Mouse (Mus musculus) neural tube, embryonic 15.5 days (tissue): Measurements from ENCODE around the gene Ccl21b. TPM values are rescaled to one million over a fixed set of nuclear protein-coding genes. Genes with fewer than 3 reads are reported as not detected.
"Not testable (repeated sequence)": the region's sequence is repeated elsewhere in the genome, so short reads cannot be mapped to it uniquely, and the experiment has no call there.

ENCODE experiments used
- ATAC-seq: fragments of 200-750 bp; cut with Nextera tagmentation; 2 replicates; pipeline ENCODE4 v1.8.0; 2017; ENCODE audit warnings: mild to moderate bottlenecking, moderate TSS enrichment, moderate library complexity; ENCODE audit not compliant: low FRiP score
- H3K27ac ChIP-seq: fragments of 300-500 bp; sonication (generic); replicated peaks from 2 replicates; pipeline ENCODE4 v1.5.1; 2015; ENCODE audit warnings: mild to moderate bottlenecking, inconsistent platforms
- H3K27me3 ChIP-seq: fragments of 300-500 bp; sonication (generic); replicated peaks from 2 replicates; pipeline ENCODE4 v1.6.1; 2015; ENCODE audit warnings: inconsistent platforms
- H3K36me3 ChIP-seq: fragments of 300-500 bp; sonication (generic); 2 replicates; pipeline ENCODE4 v1.6.1; 2015; ENCODE audit warnings: inconsistent platforms
- H3K4me1 ChIP-seq: fragments of 300-500 bp; sonication (generic); 2 replicates; pipeline ENCODE4 v1.6.1; 2015; ENCODE audit warnings: inconsistent platforms
- H3K4me2 ChIP-seq: fragments of 300-500 bp; sonication (generic); 2 replicates; pipeline ENCODE4 v1.6.1; 2015; ENCODE audit warnings: inconsistent platforms, mild to moderate bottlenecking, moderate library complexity
- H3K4me3 ChIP-seq: fragments of 300-500 bp; sonication (generic); replicated peaks from 2 replicates; pipeline ENCODE4 v1.5.1; 2015; ENCODE audit warnings: mild to moderate bottlenecking, inconsistent platforms
- H3K9ac ChIP-seq: fragments of 300-500 bp; sonication (generic); replicated peaks from 2 replicates; pipeline ENCODE4 v1.6.1; 2015; ENCODE audit warnings: mild to moderate bottlenecking, inconsistent platforms
- H3K9me3 ChIP-seq: fragments of 300-500 bp; sonication (generic); replicated peaks from 2 replicates; pipeline ENCODE4 v1.6.1; 2016; ENCODE audit warnings: inconsistent platforms
- WGBS: fragments of 180-500 bp; shearing (Covaris S2); methylation state at CpG from one replicate; pipeline ENCODE4 v1.1.7; 2015; ENCODE audit warnings: mixed read lengths; 5-methylcytosine and 5-hydroxymethylcytosine counted together
- polyA plus RNA-seq: library from polyadenylated mRNA; unstranded; fragments of >200 nt; fragmentation: Nextera tagmentation; extraction: Ambion mirVana; gene quantifications from 2 replicates; pipeline ENCODE4 v1.2.1, GENCODE M21; 2015

The Ccl21b gene
- not detected in 2 replicates for polyA plus RNA-seq

GRCm38 (mm10) chr4:42255467-42255866, at the start of gene Ccl21b:
Ccl21b (plus strand) TSS chr4:42255767.
- H3K4me3 ChIP-seq, ATAC-seq, H3K4me1 ChIP-seq, H3K4me2 ChIP-seq, H3K27ac ChIP-seq, H3K36me3 ChIP-seq, H3K27me3 ChIP-seq, H3K9ac ChIP-seq, H3K9me3 ChIP-seq: not testable (repeated sequence)
- no CpG with 5 or more reads among the region's 5 CpGs for WGBS

GRCm38 (mm10) chr4:42240339-42240738, 15.2 kb upstream of the Ccl21b start, which contains the start of gene Gm10600:
Gm10600 (plus strand) TSS chr4:42240639.
- not testable (repeated sequence) for H3K9me3 ChIP-seq, H3K27me3 ChIP-seq, ATAC-seq, H3K4me1 ChIP-seq, H3K9ac ChIP-seq, H3K4me3 ChIP-seq, H3K4me2 ChIP-seq, H3K27ac ChIP-seq, H3K36me3 ChIP-seq
- no CpG with 5 or more reads among the region's 4 CpGs for WGBS

- not testable (repeated sequence) for H3K4me1 ChIP-seq
- no CpG with 5 or more reads among the region's 18 CpGs for whole genome bisulfite sequencing
These were observed 38.4 kb downstream of the Ccl21b start, which contains the start of gene Gm21953 for GRCm38 (mm10) chr4:42293967-42294366. Gm21953 (plus strand) TSS chr4:42294267.

More at GRCm38 (mm10) chr4:42293967-42294366, 38.4 kb downstream of the Ccl21b start, which contains the start of gene Gm21953:
- not testable (repeated sequence) for H3K27me3 ChIP-seq, H3K4me2 ChIP-seq, H3K9me3 ChIP-seq, H3K4me3 ChIP-seq, ATAC-seq, H3K27ac ChIP-seq, H3K9ac ChIP-seq, H3K36me3 ChIP-seq

Other genes starting within 250 kb of the Ccl21b start
- gene Gm21093, start 221.0 kb upstream of the Ccl21b start, polyA plus RNA-seq = not detected in 2 replicates
- gene Gm3893, start 164.6 kb upstream of the Ccl21b start, polyA plus RNA-seq = not detected in 2 replicates
- gene Gm13304, start 140.9 kb upstream of the Ccl21b start, polyA plus RNA-seq = not detected in 2 replicates
- 3.2 and 4.3 TPM in 2 replicates for gene Gm13306, start 102.3 kb upstream of the Ccl21b start, polyA plus RNA-seq
- 0.79 TPM in 1 of 2 replicates, not detected in the other for gene Gm13305, start 87.2 kb upstream of the Ccl21b start, polyA plus RNA-seq
- gene Gm10600, start 15.1 kb upstream of the Ccl21b start, polyA plus RNA-seq = not detected in 2 replicates
- gene Gm21953, start 38.5 kb downstream of the Ccl21b start, polyA plus RNA-seq = not detected in 2 replicates
- not detected in 2 replicates for gene Fam205a3, start 62.6 kb downstream of the Ccl21b start, polyA plus RNA-seq
- gene Gm21586, start 183.6 kb downstream of the Ccl21b start, polyA plus RNA-seq = not detected in 2 replicates
- 0.09 and 0.24 TPM in 2 replicates for gene Gm2163, start 211.0 kb downstream of the Ccl21b start, polyA plus RNA-seq